Mouse (Mus musculus) thymus, adult 2 months (tissue): Measurements from ENCODE around the gene Cep78. TPM values are rescaled to one million over a fixed set of nuclear protein-coding genes. Genes with fewer than 3 reads are reported as not detected.
A peak's percentile ranks its signal among the peaks of the same experiment; 100 is the strongest.

ENCODE experiments used
- DNase-seq: peaks from one replicate; pipeline ENCODE4 v3.0.0; 2021
- H3K27ac ChIP-seq: fragments of 200-500 bp; 2 replicates; pipeline ENCODE4 v1.5.1; 2012; ENCODE audit warnings: low read length, control low read depth; ENCODE audit not compliant: control insufficient read depth, insufficient read depth
- H3K27me3 ChIP-seq: fragments of 200-500 bp; 2 replicates; pipeline ENCODE4 v1.6.1; 2012; ENCODE audit warnings: mild to moderate bottlenecking, low read length, moderate library complexity, mixed read lengths; ENCODE audit not compliant: control insufficient read depth, insufficient read depth
- H3K36me3 ChIP-seq: fragments of 200-500 bp; 2 replicates; pipeline ENCODE4 v1.6.1; 2012; ENCODE audit warnings: mild to moderate bottlenecking, low read length, moderate library complexity; ENCODE audit not compliant: control insufficient read depth, insufficient read depth
- H3K4me1 ChIP-seq: fragments of 200-500 bp; replicated peaks from 2 replicates; pipeline ENCODE4 v1.6.1; 2012; ENCODE audit warnings: low read length; ENCODE audit not compliant: control insufficient read depth, insufficient read depth
- H3K4me3 ChIP-seq: fragments of 200-500 bp; 2 replicates; pipeline ENCODE4 v1.5.1; 2012; ENCODE audit warnings: mild to moderate bottlenecking, low read length, control low read depth, moderate library complexity; ENCODE audit not compliant: control insufficient read depth, insufficient read depth
- CTCF ChIP-seq: fragments of 200-500 bp; IDR thresholded peaks from 2 replicates; pipeline ENCODE4 v1.5.1; 2012; ENCODE audit warnings: mild to moderate bottlenecking, control low read depth, low read length, moderate library complexity, borderline replicate concordance; ENCODE audit not compliant: control insufficient read depth, poor library complexity, insufficient read depth; ENCODE audit errors: extremely low read depth
- POLR2A ChIP-seq: fragments of 200-500 bp; IDR thresholded peaks from 2 replicates; pipeline ENCODE4 v1.6.1; 2012; ENCODE audit warnings: mild to moderate bottlenecking, low read length, control low read depth, moderate library complexity; ENCODE audit not compliant: control insufficient read depth, poor library complexity, insufficient read depth; ENCODE audit errors: extremely low read depth
- WGBS: fragments of 180-500 bp; shearing (Covaris S2); methylation state at CpG from one replicate; pipeline ENCODE4 v1.1.7; 2018; 5-methylcytosine and 5-hydroxymethylcytosine counted together
- polyA plus RNA-seq: library from polyadenylated mRNA; depleted of rRNA; stranded (reverse); fragments of >200 nt; gene quantifications from 2 replicates; pipeline ENCODE4 v1.2.3, GENCODE M21; 2012

The Cep78 gene
- polyA plus RNA-seq, 1 experiment, result 3.8 TPM

GRCm38 (mm10) chr19:15924866-15925718 lies 59.7 kb downstream of the Cep78 start:
- no peak overlapping the region for H3K27ac ChIP-seq
- WGBS, result 10% methylated on average over 43 of the region's 43 CpGs

GRCm38 (mm10) chr19:15924181-15924865 lies 60.5 kb downstream of the Cep78 start:
- TF ChIP-seq CTCF (no peak), POLR2A (no peak)
- no peak overlapping the region for H3K27ac ChIP-seq
- H3K4me1 ChIP-seq, result peaks cover 10% of the 10 kb centered on the region
- no peaks in the 10 kb centered on the region for H3K36me3 ChIP-seq
- no peaks in the 10 kb centered on the region for H3K27me3 ChIP-seq
- under 1% methylated on average over 46 of the region's 46 CpGs for WGBS
- peak overlapping the region; percentile 66 for H3K4me3 ChIP-seq
- DNase-seq, result peak; percentile 57

More at GRCm38 (mm10) chr19:15924866-15925718, 59.7 kb downstream of the Cep78 start:
- Histone ChIP-seq H3K4me3 (peak overlapping the region; percentile 66), H3K4me1 (peaks cover 10% of the 10 kb centered on the region), H3K27me3 (no peaks in the 10 kb centered on the region), H3K36me3 (no peaks in the 10 kb centered on the region)
- peak; percentile 84 for DNase-seq
- TF ChIP-seq CTCF (0 out of 2 replicates have a peak, but pooled peaks have one; percentile 7), POLR2A (0 out of 2 replicates have a peak, but pooled peaks have one; percentile 37)

- Histone ChIP-seq H3K27me3 (no peaks in the 10 kb centered on the region), H3K4me3 (peak overlapping the region; percentile 5; the same call in 1 of the 2 replicates), H3K36me3 (peaks cover 1% of the 10 kb centered on the region; the same call in 1 of the 2 replicates), H3K27ac (no peak overlapping the region), H3K4me1 (peaks cover 10% of the 10 kb centered on the region)
- TF ChIP-seq CTCF (no peak), POLR2A (no peak)
- 26% methylated on average over 9 of the region's 9 CpGs for WGBS
- DNase-seq, result peak; percentile 23
Observed at GRCm38 (mm10) chr19:15923426-15923825, 61.4 kb downstream of the Cep78 start.

- no peak overlapping the region for H3K4me3 ChIP-seq
- H3K4me1 ChIP-seq, result peaks cover 5% of the 10 kb centered on the region
- no peak for DNase-seq
- TF ChIP-seq CTCF, result no peak
- TF ChIP-seq POLR2A, result no peak
- 98% methylated on average over 7 of the region's 7 CpGs for WGBS
- no peaks in the 10 kb centered on the region for H3K27me3 ChIP-seq
- H3K36me3 ChIP-seq, result peaks cover 14% of the 10 kb centered on the region
- no peak overlapping the region for H3K27ac ChIP-seq
Observed at GRCm38 (mm10) chr19:15919336-15919735, 65.5 kb downstream of the Cep78 start.

GRCm38 (mm10) chr19:15918111-15918510 lies 66.7 kb downstream of the Cep78 start:
- Histone ChIP-seq H3K4me1 (peaks cover under 1% of the 10 kb centered on the region; the same call in 1 of the 2 replicates), H3K4me3 (no peak overlapping the region), H3K36me3 (peaks cover 14% of the 10 kb centered on the region), H3K27ac (no peak overlapping the region), H3K27me3 (no peaks in the 10 kb centered on the region)
- no peak for TF ChIP-seq CTCF
- TF ChIP-seq POLR2A, result no peak
- 97% methylated on average over 7 of the region's 7 CpGs for WGBS
- no peak for DNase-seq

- H3K36me3 ChIP-seq, result peaks cover 23% of the 10 kb centered on the region
- no peaks in the 10 kb centered on the region for H3K27me3 ChIP-seq
- H3K4me1 ChIP-seq, result no peaks in the 10 kb centered on the region
- H3K4me3 ChIP-seq, result no peak overlapping the region
- H3K27ac ChIP-seq, result no peak overlapping the region
- DNase-seq, result no peak
- 96% methylated on average over 9 of the region's 9 CpGs for WGBS
- no peak for TF ChIP-seq CTCF
- no peak for TF ChIP-seq POLR2A
Observed at GRCm38 (mm10) chr19:15913249-15913997, 71.4 kb downstream of the Cep78 start.
